Mouse (Mus musculus) monocyte, adult 5-6 weeks (primary cell): Measurements from ENCODE around the gene Kcnip1. TPM values are rescaled to one million over a fixed set of nuclear protein-coding genes. Genes with fewer than 3 reads are reported as not detected.

ENCODE experiments used
- ATAC-seq: fragments of 153-309, 156-312 bp; replicated peaks from 2 replicates; pipeline ENCODE4 v1.8.0; 2017; ENCODE audit warnings: mild to moderate bottlenecking; ENCODE audit not compliant: low TSS enrichment, insufficient number of reproducible peaks, severe bottlenecking, poor library complexity, low FRiP score
- total RNA-seq: library from RNA; stranded (forward); fragments of 200-1000, 200-491, 200-594 nt; gene quantifications from 3 replicates; pipeline ENCODE4 v1.2.3, GENCODE M21; 2017

Kcnip1 gene
- total RNA-seq, 1 experiment from 2014 or later = not detected

GRCm38 (mm10) chr11:33660016-33660913 lies 332.7 kb downstream of the Kcnip1 start:
- no peak for ATAC-seq

DNA sequence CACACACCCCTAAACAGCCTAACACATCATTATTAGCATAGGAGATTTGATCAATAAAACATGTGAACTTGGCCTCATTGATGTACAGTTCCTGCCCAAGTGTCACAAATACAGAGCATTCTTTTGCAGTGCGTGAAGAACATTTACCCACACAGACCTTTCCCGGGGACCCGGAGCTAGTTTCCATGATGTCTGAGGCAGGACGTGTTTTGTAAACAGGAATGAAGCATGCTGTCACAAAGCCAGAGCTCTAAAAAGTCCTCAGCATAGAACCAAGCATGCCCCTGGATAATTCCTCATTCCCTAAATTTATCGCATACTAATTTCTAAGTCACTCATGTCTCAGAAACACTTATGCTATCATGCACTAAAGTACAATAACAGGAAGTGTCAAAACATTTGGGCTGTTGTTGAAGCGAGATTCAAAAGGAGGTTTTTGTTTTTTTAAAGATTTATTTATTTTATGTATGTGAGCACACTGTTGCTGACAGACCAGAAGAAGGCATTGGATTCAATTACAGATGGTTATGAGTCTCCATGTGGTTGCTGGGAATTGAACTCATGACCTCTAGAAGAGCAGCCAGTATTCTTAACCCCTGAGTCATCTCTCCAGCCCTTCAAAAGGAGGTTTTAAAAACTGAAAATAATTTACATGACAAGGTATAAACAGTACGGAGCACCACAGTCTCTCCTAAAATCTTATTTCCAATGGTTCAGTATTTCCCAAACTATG lies 336.9 kb downstream of the Kcnip1 start:
- no peak for ATAC-seq

DNA sequence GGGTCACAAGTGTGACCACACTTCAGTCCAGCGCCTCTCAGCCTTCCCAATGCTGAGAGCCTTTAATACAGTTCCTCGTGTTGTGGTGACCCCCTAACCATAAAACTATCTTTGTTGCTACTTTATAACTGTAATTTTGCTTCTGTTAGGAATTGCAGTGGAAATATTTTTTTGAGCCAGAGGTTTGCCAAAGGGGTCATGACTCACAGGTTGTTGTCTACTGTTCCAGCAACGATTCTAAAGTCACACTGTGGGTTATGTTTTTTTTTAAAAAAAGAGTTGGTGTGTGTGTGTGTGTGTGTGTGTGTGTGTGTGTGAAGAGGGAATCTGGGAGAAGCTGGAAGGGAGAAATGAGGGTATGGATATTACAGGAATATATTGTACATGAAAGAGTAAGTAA lies 337.7 kb downstream of the Kcnip1 start:
- ATAC-seq = no peak

DNA sequence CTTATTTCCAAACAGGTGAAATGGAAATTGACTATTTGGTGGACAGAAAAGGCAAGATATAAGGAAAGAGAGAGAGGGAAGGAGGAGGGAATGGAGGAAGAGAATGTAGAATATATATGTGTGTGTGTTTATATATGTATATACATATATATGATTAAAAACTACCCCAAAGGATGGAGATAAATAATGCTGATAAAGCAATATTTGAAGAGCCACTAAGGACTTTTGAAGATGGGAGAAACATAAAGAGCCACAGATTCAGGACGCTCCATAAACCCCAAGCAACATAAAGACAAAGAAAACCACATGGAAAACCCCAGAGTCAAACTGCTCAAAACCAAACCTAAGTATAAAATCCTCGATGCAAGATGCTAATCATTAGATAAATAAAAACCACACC lies 338.5 kb downstream of the Kcnip1 start:
- no peak for ATAC-seq

DNA sequence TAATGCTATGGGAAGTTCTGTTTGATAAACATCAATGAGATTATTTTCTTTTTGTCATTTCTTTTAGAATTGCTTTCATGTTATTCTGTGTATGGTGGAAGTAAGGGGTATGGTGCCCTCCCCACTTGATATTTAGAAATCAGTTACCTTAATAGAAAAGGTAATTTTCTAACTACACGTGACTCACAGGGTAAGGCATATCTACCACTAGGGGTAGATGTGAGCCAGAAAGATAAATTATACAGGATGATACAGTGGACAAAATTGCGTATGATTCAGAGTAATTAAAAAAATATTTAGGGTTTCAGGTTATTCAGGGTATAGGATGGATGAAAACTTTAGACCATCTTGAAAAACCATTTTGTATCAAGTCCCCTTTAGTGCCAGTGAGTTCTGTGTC lies 343.6 kb downstream of the Kcnip1 start:
- ATAC-seq = no peak

- ATAC-seq = no peak
Observed at GRCm38 (mm10) chr11:33637107-33637506, 355.8 kb downstream of the Kcnip1 start.

DNA sequence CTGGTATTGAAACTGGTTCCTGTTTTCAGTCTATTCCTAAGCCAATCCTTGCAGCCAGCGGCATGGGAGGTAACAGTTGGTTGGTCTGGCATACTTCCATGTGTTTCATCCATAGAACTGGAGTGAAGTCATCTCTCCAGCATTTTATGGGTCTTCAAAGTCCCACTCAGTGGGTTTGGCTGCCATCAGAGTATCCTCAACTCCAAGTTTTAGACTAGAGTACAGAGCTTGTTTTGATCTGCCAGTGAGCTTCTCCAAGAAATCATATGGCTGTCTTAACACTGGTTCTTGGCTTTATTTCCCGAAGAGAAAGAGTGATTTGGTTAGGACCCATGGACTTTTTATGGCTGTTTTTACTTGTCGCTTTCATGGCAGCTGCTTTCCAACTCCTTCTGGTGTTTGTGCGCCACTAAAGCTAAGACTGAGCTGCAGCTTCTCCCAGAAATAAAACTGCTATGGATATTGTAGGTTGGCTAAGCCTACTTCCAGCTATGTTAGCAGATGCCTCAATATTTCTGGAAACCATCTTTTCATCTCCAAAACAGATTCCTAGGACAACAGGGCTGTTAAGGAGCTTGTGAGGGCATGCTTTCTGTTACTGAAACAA lies 365.7 kb downstream of the Kcnip1 start:
- no peak for ATAC-seq

GRCm38 (mm10) chr11:33614218-33614617 lies 378.7 kb downstream of the Kcnip1 start:
- peak; percentile 47; the same call in 1 of the 2 replicates for ATAC-seq

DNA sequence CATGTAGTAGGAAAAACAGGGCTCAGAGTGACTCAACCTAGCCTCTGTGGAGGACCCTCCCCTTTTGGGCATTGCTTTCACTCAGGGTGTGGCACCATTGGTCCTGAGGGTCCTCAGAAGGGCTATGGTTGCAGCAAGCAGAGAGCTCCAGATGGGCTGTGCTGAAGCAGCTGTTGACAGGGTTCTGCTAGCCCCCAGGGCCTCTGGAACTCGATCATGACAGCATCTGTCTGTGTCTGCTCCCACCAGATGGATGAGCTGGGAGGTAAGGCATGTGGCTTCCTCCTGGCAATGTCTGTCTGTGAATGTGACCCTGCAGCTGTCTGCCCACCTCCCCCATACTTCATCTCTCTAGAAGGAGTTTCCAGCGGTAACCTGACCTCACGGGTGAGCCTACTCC lies 385.2 kb downstream of the Kcnip1 start:
- no peak for ATAC-seq

GRCm38 (mm10) chr11:33603174-33603573 lies 389.8 kb downstream of the Kcnip1 start:
- no peak for ATAC-seq

GRCm38 (mm10) chr11:33598986-33599385 lies 394.0 kb downstream of the Kcnip1 start, which contains the start of gene D130052B06Rik:
Gene D130052B06Rik (plus strand): TSS chr11:33599302.
- ATAC-seq = no peak

GRCm38 (mm10) chr11:33596655-33597054 lies 396.3 kb downstream of the Kcnip1 start:
- ATAC-seq = no peak

- no peak for ATAC-seq
Observed at GRCm38 (mm10) chr11:33592826-33593225, 400.1 kb downstream of the Kcnip1 start.

GRCm38 (mm10) chr11:33590771-33591170 lies 402.2 kb downstream of the Kcnip1 start:
- no peak for ATAC-seq

GRCm38 (mm10) chr11:33586614-33587013 lies 406.3 kb downstream of the Kcnip1 start:
- no peak for ATAC-seq

DNA sequence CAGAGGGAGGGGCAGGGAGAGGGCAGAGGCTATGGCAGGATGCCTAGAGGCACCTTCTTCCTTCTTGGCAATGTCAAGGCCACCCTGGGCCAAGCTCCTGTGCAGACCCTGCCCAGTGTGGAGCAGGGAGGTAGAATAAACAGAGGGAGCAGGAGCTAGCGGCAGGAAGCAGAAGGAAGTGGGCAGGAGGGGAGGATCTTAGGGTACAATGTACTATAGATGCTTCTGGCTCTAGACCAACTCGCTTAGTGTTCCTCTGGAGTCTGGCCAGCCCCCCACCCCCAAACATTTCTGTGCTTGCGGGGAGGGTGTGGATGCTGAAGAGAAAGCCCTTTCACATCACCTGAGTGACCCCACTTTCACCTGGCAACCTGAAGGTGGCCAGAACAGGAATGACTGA lies 413.3 kb downstream of the Kcnip1 start:
- ATAC-seq = no peak
